Mouse (Mus musculus) kidney, adult 2 months (tissue): ENCODE results near the gene Gm12258.

Experiments used
- CTCF ChIP-seq: fragments of 200-500 bp; conservative IDR thresholded peaks from 2 replicates; pipeline ENCODE4 v1.5.1; 2011; ENCODE audit warnings: low read depth, mild to moderate bottlenecking, control low read depth, low read length, moderate library complexity, mixed read lengths; ENCODE audit not compliant: insufficient read depth, insufficient read length
- POLR2A ChIP-seq: fragments of 200-500 bp; IDR thresholded peaks from one replicate; pipeline ENCODE4 v1.6.1; 2011; ENCODE audit warnings: low read depth, low read length, control low read depth

DNA sequence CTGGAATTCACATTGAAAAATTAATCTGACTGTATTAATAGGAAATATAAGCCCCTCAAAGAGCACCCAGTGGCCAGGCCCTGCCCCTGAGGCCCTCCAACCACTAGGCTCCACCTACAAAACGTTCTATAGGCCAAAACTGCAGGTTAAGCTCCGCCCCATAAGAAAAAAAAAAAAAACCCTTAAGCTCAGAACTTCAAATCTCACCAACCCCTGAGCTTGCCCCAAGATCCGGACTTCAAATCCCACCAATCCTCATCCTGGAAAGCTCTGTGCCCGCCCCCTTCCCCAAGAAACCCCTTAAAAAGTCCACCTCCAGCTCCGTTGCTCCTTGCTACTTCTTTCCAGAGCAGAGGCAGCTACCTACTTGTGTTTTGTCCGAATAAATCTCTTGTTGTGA is 57.9 kb downstream of the Gm12258 start:
- TF ChIP-seq POLR2A (no peak), CTCF (no peak)
